Mouse (Mus musculus) Muller cell, postnatal 12 days (primary cell): ENCODE data around the gene Atp2a3.

Experiments
- DNase-seq: peaks from one replicate; pipeline ENCODE4 v3.0.0-alpha.2; 2015; ENCODE audit errors: inconsistent ontology term

Gene Atp2a3

DNA sequence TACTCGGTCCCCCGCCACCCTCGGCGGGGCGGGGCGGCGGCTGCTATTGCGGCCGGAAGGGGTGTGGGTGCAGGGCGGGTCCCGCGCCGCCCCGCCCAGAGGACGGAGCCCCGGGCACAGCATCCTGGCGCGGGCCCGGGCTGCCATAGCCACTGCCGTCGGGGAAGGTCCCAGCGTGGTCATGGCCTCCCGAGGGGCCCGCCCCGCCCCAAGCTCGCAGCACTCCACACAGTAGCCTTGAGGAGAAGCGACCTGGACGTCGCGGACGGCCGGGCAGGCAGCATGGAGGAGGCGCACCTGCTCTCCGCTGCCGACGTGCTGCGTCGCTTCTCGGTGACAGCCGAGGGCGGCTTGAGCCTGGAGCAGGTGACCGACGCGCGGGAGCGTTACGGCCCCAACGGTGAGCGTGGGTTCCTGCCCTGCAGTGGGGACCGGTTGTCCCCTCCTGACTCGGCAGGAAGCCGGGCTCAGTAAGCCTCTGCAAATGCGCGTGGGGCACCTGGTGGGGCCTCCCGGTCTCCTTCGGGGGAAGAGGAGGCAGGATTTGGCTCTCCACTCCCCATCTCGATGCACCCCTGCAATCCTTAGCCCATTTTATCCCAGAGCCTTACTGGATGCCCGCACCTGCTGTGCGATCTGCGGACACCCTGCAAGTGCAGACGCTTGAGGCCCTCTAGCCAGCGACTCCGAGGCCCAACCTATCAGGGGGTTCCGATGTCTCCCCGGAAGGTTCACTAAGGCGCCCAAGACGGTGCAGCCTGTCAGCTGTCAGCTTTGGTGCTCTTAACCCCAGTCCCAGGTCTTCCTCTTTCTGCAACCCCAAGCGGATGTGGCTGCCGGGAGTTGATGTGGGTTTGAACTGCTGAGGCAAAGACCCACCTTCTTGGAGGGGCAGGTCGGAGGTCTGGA is at the start of gene Atp2a3:
Atp2a3 (plus strand) TSS at position 98 of the 909 bp plus-strand sequence.
- peak; percentile 9 for DNase-seq

DNA sequence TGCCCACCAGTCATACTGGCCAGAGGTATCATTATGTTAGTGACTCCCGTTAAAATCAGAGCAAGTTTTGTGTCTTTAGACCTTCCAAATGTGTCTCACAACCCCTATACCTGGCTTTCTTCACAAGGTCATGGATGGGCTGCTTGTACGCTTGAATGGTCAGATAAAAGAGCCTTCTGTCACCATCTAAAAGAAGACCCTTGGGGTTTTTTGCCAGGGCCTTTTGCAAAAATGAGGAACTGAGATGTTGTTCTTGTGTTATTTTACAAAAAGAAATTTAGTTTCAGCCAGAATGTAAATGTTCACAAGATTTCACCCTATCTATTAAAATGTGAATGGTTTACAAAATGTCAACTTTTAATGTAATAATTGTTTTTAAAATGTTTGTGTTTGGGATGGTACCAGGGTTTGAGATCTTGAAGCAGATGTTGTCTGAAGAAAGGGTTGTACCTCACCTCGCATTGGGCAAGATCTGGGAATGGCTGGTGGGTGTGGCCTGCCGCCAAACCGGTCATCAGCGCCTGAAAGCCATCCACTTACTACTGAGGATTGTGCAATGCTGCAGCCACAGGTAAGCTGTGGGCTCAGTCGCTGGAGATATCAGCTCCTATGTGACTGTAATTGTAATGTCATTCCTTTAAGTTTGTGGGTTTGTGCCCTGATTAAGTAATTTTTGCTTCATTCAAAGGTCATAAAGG is 43.5 kb upstream of the Atp2a3 start:
- no peak for DNase-seq

DNA sequence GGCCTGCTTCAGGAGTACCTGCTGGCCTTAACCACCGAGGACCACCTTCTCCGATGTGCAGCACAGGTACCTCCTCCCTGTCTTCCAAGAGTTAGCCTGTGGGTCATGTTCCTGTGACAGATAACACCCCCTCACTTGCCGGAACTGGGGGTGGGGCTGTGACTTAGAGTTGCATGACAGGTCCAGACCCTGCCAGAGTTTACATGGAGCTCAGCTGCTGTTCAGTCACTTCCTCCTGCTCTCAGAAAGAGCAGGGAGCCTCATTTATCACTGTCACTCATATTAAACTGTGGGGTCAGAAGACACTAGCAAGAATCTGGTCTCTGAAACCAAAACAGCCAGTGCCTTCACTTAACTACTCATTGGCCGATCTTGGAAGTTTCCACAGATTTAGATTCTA is 37.9 kb upstream of the Atp2a3 start:
- no peak for DNase-seq

DNA sequence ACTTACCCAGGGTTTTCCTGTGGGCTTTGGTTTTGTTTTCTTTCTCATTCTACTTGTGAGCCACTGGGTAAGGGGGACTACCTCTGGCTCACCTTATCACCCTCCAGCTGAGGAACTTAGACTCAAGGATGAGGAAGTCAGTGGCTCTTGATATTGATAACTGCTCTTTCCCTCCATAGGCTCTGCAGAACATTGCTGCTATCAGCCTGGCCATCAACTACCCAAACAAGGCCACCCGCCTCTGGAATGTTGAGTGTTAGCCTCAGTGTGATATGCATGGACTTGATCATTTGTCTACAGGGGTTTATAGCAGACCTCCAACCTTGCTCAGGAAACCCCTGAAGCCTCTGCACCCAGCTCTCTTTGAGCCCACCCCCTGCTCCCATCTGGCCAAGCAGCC is 36.5 kb upstream of the Atp2a3 start:
- no peak for DNase-seq

DNA sequence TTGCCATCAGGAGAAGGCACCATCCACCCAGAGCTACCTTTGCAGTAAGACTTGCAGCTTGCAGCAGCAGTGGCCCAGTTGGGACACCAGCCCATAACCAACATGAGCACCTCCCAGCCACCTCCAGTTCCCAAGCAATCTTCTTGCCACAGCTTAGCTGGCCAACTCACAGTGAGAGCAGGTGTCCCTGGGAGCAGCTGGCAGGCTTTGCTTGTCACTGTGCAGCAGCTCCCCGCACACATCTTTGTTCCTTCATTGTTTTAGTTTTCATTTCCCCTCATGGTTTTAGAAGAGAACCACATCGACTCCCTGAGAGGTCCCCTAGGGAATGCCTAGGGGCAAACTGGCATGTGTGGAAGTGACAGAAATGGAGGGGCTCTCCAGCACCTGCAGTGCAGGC is 35.9 kb upstream of the Atp2a3 start:
- no peak for DNase-seq

DNA sequence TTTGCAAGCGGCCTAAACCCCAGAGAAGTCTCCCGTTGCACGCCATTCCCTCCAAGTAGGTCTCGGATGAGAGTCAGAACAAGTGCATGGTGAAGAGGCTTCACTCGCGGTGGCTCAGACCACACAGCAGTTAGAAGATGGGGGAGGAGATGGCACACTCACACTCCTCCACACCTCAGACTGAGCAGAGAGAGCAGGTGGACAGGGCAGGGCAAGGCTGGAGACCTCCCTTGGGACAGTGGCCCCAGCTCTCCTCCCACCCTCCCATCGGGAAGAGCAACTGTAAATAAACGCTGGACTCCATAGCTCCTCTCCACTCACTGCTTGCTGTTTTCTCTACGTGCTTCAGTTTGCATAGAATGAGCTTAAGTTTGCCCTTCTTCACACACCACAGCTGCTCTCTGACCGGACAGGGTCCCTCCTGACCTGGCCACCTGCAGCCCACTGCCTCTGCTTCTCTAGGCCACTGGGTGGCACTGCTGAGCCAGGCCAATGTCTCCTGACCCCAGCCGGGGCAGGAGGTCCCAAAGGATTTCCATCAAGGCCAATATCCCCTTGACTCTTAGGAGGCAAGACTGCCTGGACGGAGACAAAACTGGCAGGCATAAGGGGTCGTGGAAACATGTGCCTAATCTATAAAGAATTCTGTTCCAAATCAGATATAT is 34.6 kb upstream of the Atp2a3 start:
- DNase-seq: peak; percentile 35

DNA sequence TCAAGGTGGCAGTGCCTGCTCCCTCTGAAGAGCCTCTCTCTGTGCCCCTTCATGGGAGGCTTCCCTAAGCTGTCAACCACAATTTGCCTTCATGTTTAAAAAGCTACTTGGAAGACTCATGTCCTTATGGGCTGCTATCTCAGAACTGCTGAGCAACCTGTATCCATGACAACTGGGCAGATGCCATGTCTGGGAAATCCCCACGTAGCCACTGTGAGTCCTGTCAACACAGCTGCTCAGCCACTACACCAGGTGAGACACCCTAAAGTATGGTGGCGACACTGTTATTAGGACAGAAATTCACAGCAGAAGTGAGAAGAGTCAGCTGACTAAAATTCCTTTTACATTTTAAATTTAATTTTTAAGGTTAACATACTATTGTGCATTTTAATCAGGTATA is 32.5 kb upstream of the Atp2a3 start:
- no peak for DNase-seq

DNA sequence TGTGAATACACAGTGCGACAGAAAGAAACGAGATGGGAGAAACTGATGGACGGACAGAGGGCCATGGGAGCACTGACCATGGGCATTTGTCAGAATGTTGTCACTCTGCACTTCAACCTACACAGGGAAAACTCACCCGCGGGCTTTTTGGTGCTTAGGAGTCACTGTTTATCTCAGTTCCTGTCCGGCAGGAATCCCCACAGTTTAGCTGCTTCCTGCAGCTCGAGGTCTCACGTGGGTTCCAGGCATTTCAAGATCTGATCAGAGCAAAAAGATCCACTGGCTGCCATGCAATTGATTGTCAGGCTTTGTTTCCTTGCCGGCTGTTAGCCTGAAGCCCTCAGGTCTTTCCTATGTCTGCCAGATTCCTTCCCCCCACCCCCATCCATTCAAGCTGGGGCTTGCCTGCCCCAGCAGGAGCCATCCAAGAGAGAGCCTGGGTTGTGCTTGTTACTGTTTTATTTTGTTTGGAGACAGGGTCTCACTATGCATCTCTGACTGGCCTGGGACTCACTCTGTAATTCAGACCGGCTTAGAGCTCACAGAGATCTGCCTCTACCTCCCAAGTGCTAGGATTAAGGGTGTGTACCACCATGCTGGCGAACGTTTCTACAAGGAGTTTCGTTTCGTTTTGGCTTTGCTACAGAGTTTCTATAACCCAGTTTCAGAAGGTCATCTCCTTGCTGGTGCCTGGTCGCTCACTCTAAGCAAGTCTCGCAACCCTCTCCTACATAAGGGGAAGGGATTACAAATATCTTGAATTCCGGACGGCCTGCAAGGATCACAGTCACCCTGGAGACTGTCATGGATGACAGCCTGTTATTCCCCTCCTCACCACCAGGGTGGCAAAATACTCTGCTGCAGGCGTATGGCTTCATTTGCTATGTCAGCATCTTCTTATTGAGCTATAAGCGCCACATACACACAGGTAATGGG is 20.5 kb upstream of the Atp2a3 start:
- peak; percentile 56 for DNase-seq

DNA sequence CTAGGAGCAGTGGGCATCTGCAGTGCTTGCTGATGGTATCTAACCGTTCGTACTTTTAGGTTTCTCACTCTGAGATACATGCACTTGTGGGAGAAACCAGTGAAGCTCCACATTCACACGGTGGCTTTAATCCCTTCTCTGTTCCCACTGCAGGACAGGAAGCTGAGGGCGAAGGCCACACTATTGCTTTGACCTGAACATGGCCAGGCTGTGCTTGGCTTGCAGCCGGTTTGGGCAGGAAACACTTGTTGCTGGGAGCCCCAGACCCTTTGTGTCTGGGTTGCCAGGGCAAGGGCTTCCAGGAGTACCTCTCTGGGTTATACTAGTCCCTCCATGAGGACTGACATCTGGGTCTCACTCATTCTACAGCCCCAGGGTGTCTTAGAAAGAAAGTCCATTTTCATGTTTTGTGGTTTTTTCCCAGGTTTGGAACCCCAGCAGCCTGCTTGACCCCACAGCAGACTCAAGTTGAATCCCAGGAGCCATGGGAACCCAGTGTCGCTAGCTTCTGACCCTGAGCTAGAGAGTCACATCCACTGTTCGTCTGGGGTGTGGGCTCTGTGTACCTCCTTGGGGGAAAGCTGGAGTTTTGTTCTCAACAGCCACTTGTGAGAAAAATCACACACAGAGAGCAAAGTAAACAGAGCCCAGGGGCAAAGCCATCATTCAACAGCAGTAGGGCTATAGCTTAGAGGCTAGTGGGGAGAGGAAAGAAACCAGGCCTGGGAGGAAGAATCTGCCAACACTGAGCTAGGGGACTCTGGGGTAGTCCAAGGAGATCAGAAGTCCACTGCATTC is 15.8 kb upstream of the Atp2a3 start:
- no peak for DNase-seq

DNA sequence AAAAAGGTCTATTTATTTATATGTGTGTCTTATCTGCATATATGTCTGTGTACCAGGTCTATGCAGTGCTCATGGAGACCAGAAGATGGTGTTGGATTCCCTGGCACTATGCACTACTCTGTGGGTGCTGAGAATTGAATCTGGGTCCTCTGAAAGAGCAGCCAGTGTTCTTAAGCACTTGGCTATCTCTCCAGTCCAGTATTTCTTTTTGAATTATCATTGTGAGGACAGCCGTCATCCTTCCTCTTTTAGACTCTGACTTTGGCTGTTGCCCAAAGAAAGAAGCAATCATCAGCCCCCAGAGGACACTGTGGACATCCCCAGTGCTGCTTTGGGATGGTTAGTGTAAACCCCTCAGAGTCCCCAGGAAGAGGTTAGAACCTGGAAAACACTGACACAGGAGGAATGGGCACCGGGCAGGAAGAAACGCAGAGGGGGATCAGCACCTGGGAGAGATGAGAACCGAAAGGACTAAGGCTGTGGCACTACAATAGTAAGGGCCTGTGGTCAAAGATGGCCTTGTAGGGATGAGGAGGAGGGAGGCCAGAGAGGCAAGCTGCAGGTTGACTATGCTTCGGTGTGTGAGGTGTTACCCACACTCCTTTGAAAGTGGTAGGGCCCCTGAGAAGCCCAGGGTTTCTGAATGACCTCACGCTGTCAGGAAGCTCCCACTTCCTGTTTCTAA is 15.0 kb upstream of the Atp2a3 start:
- no peak for DNase-seq

DNA sequence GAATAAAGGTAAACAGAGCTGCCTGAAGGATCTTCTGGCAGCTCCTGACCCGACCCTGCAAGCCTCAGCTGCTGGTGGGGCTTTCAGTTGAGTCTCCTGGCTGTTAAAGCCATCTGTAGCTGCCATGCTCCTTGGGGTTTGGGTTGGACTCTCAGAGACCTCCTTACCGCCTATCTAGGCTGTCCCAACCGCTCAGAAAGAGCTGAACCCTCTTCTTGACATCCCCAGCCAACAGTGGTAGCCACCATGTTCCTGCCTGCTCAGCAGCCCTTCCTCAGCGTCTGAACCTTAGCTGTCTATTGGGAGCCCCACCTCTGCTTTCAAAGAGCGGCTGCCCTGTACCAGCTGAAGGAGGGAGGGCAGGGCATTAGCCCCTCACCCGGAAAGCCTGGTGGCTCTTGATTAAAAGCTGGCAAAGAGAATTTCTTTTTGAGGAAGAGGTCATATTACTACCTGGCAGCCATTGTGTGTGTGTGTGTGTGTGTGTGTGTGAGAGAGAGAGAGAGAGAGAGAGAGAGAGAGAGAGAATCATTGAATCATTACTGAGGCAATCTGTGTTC is 14.3 kb upstream of the Atp2a3 start:
- no peak for DNase-seq

DNA sequence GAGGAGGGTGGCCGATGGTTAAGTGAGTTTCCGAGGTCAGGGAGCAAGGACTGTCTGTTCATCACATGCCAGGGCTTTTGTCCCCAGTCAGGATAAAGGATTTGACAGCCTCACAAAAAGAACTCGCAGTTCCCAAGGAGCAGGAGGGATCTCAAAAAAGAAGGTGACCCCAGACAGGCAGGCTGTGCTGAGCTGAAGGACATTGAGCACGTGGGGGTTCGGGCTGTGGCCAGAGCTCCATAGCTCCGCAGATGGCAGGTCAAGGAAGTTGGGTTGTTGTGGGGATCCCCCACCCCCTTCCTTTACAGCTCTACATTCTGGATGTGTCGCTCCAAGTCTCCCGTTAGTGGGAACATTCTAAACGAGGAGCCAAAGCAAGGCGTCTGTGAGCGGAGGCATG is 13.1 kb upstream of the Atp2a3 start:
- DNase-seq: no peak

DNA sequence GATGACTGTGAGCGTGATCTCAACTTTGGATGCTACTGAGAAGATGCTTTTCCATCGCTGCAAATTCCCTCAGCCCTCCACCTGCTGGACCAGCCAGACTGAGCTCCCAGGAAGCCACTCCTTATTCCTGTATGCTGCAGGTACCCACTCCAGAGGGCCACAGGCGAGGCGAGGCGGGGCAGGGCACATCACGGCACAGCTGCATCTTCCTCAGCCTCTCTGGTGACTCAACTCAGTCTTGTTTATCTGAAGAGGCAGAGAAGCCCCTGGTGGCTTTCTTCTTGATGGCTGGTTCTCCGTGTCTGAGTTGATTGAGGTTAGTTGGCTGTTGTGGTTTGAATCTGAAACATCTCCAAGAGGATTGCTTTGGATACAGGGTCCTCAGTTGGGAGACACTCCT is 12.7 kb upstream of the Atp2a3 start:
- no peak for DNase-seq

DNA sequence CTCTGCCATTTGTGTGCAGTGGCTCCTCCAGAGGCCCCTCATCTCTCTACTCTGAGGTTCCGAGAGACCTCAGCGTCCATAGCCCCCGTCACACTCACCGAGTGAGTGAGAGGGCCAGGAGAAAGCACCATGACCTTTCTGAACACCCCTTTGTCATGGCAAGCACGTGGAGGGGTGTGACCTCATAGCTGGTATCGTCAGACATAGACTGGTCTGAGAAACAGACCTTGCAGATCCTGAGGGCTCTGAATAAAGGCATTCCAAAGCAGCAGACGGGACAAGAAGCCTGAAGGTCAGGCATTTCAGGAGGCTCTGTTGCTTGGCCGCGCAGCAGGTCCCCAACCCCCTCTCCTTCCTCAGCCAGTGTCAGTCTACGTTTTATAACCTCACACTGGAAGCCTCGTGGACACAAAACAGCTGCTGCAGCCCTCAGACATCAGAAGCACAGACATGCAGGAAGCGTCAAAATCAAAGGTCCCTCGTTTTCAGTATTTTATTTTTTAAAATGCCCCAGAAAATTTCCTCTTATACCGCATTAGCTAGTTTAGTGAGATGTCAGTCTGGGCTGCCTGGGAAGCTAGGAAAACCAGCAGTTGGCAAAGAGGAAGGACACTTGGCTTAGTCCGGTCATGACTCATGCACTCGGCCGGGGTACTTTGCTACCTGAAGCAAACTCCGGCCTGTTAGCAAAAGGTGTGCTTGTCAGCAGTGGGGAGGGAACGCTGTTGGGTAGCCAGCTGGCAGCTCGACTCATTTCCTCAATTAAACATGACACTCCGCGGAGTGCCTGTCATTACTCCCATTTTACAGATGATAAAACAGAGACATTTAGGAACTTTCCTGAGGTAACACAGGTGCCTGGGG is 9.6 kb upstream of the Atp2a3 start:
- no peak for DNase-seq

DNA sequence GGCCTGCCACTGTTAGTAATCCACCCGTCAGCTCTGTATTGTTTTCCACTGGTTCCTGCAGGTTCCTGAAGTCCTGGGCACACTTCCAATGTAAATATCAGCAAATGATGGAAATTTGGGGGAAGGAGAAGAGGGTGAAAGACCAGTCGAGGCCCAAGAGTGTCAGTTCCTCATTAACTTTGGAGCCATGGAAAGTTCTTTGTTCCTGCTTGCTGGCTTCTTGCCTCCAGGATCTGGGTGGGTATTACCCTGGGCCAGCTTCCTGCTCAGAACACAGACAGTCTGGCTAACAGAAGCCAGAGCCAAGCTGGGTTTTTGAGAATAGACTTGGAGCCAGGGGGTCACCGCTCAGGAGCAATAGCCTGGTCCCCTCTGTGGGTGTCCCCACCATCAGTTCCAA is 8.7 kb upstream of the Atp2a3 start:
- DNase-seq: peak; percentile 48

DNA sequence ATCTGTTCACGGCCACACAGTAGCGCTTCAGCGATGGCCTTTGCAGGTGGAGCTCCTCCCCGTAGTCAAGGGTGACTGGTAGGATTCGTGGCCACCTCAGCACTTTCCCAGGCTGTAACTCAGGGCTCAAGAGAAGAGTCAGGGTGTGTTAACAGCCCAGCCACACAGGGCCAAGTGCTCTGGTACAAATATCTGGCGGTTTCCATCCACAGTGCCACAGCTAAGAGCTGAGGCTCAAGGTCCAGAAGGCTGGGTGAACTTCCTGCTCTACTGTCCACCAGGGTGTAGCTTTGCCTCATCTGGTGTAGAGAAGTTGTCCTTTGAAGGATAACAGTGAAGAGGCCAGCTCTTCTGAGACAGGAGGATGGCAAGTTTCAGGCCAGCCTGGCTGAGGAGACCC is 8.3 kb upstream of the Atp2a3 start:
- DNase-seq: no peak

DNA sequence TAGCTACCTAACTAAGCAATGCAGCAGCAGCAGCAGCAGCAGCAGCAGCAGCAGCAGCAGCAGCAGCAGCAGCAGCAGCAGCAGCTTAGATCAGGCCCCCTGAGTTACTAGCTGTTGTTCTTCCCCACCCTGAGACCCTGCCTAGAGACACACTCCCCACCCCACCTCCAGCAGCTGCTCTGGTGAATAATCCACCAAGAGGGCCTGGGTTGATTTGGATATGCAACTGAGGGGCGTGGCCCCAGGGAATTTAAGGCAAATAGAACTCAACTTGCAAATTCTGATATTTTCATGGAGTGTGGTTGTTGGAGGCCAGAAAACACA is 7.9 kb upstream of the Atp2a3 start:
- DNase-seq: no peak

DNA sequence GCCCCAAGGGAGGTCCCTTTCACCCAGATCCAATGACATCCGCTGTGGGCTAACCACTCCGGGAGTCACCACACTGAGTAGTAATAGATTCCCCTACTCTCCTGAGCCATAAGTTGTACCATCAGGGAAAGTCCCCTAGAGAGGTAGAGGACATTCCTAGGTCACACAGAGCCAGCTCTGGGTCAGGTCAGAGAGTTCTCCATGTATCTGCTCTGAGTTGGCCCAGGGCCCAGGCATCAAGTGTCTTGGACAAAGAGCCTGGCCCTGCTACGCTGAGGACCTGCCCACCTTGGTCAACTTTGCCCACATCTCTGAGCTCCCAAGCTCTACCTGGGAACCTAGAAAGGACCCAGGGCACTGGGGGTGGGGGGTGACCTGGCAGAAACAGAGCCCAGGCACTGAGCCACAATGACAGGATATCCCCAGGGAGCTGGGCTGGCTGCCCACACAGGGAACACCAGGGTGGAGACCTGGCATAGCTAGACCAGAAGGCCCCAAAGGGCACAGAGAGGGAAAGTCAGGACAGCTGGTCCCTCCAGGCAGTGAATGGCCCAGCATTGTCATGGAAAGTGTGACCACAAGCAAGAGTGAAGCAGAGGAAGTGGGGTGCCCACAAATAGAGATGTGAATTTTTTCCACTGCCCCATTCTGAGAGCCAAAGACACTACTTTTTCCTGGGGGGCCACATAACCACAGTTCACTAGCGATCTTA is 7.4 kb upstream of the Atp2a3 start:
- peak; percentile 54 for DNase-seq
